Mouse (Mus musculus) CD8-positive naive resting alpha-beta T cell, adult 57 days (primary cell): Measurements from ENCODE around the gene Tut1. TPM values are rescaled to one million over a fixed set of nuclear protein-coding genes. Genes with fewer than 3 reads are reported as not detected.

ENCODE experiments used
- total RNA-seq: library from RNA; stranded (reverse); gene quantifications from one replicate; pipeline ENCODE4 v1.2.4, GENCODE M21; 2023

Tut1 gene
- 42.6 TPM for total RNA-seq

DNA sequence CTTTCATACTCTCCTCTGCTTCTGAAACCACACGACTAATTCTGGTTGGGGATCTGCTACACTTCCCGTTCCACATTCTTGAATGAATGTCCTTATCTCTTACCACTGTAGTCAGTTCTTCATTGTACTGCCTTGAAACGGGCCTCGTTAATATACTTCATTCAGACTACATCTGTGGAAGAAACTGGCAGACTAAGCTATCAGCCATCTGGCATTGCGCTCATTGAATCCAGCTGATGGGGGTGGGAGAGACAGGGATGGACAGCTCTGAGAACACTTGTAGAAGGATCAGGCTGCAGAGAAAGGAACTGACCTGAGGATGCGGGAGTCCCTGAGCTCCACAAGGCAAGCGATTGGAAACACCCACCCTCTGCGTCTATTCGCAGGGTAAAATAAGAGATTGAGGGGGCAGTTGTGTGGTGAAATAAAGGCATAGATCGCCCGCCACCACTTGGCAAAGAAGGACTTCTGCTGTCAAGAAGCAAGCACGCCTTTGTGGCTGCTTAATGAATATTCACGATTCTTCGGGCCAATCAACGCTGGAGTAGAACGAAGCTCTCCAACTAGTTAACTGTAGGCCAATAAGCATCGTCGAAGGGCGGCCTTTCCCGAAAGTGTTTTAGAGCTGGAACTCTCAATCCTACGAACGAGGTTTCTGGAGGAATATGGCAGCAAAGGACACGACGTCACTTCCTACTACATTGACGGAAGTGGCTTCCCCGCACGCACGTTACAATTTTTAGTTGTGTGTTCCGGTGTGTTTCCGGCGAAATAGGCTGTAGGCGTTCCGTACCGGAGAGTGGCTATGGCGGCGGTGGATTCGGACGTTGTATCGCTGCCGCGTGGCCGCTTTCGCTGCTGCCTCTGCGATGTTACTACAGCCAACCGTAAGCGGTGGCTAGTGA is at the start of gene Tut1:
TSS of gene Tut1 (plus strand) at position 713 of the 905 bp plus-strand sequence.

GRCm38 (mm10) chr19:8920073-8920736 is 33.4 kb upstream of the Tut1 start, which contains the start of gene B3gat3:
Gene B3gat3, plus strand, starts transcription at chr19:8920374.

DNA sequence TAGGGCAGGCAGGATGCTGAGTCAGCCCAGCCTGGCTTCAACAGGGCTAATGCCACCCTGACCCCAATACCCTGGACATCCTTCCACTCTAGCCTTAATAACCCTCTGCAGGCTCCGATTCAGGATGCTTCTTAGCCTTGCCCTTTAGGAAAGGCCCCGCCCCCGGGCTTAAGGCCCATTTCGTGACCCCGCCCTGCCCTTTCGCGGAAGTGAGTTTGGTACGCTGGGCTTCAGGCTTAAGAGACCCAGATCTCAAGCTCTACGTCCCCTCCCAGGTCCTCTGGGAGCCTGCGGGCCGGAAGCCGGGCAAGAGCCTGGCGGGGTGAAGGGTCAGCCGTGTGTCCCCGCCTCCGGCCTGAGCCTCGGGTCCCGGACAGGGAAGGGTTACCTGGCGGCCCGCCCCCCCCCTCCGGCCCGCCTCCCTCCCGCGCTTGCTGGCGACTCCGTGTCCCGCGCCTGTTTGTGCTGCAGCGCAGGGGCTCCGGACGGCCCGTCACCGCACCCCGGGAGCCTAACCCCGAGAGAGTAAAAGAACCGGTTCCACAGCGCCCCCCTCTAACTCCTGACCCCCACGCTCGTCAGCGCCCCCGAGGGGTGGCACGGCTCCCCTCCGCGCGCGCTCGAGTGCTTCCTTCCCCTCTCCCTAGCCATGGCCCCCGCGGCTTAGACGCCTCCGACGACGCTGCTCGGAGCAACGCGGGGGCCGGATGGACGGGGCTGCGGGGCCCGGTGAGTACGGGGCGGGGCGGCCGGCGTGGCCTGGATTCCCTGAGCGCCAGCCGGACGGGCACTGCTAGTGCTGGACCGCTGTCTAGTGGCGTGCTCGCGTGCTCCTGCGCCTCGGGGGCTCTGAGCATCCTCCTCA is 24.2 kb upstream of the Tut1 start, which contains the start of the genes Rom1 and Eml3:
TSS of gene Rom1 (minus strand) at position 133 of the 865 bp plus-strand sequence.
TSS of gene Eml3 (plus strand) at position 329 of the 865 bp plus-strand sequence.

GRCm38 (mm10) chr19:8941515-8942217 is 12.0 kb upstream of the Tut1 start, which contains the start of gene Mta2:
Gene Mta2, plus strand, starts transcription at chr19:8941875.

DNA sequence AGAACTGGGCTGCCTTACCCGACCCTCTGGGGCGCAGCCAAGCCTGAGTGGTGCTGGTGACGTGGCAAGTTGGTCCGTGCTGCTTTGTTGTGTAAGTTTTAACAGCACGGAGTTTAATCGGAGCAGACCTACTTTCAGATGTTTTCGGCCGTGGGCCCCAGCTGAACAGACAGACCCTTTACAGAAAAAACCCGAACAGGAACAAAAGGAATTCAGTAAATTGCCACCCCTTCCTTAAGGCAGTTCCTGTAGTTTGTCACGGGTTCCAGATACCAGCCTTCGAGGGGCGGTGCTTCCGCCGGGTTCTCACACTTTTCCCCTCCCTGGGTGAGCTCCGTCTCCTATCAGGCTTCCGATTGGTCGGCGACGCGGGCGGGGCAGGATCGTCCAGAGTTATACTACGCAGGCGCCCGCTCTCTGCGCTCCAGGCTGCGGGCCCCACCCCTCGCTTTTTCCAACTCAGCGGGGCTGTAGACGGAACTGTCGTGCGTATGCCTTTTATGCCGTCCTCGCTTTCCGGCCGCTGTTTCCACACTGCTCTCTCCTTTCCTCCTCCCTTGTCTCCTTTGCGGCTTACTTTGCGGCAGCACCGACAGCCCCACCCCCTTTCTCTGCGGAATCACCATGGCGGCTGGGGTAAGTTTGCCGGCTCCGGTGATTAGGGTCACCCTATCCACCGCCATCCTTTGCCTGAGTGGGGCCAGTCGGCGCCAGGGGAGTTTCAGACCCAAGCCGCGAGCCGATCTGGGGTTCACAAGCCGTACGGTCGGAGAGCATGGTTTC is 13.1 kb downstream of the Tut1 start, which contains the start of gene Eef1g:
TSS of gene Eef1g (plus strand) at position 452 of the 783 bp plus-strand sequence.

DNA sequence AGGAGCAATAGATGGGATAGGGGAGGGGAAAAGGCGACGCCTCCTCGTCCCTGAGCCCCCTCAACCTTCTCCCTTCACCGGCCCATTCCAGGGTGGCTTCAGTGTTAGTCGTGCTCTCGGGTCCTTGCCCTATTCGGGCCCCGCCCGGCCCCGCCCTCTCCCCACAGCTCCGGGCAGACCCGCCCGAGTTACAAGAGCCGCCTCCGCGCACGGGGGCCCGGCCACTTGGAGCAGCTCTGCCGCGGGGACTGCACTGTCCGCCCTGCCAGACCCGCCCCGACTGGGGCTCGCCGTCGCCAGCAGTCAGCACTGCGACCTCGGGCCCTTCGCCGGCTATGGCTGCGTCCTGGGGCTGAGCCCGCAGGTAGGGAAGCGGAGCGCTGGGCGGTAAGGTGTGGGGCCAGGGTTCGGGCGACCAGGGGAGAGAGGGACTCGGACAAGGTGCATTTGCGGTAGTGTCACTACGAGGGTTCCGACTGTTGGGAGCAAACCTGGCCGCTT is 35.5 kb downstream of the Tut1 start, which contains the start of gene Ahnak:
TSS of gene Ahnak (plus strand) at position 219 of the 501 bp plus-strand sequence.

Other genes with a start within 250 kb of the Tut1 start
- 222 TPM for gene Slc3a2, start 230.5 kb upstream of the Tut1 start, total RNA-seq
- gene Wdr74, start 218.0 kb upstream of the Tut1 start, total RNA-seq = 116 TPM
- gene 1700092M07Rik, start 213.1 kb upstream of the Tut1 start, total RNA-seq = 10.2 TPM
- 221 TPM for gene Stx5a, start 212.4 kb upstream of the Tut1 start, total RNA-seq
- gene Nxf1, start 196.8 kb upstream of the Tut1 start, total RNA-seq = 393 TPM
- 39.0 TPM for gene Tmem223, start 182.9 kb upstream of the Tut1 start, total RNA-seq
- 75.2 TPM for gene Tmem179b, start 179.4 kb upstream of the Tut1 start, total RNA-seq
- 10.3 TPM for gene Taf6l, start 167.4 kb upstream of the Tut1 start, total RNA-seq
- 59.8 TPM for gene Polr2g, start 155.3 kb upstream of the Tut1 start, total RNA-seq
- 0.58 TPM for gene Zbtb3, start 151.3 kb upstream of the Tut1 start, total RNA-seq
- 22.9 TPM for gene Ttc9c, start 134.5 kb upstream of the Tut1 start, total RNA-seq
- gene Hnrnpul2, start 133.8 kb upstream of the Tut1 start, total RNA-seq = 99.6 TPM
- gene AC129217.1, start 124.1 kb upstream of the Tut1 start, total RNA-seq = 16.8 TPM
- gene Bscl2, start 116.4 kb upstream of the Tut1 start, total RNA-seq = 41.8 TPM
- gene Gng3, start 114.7 kb upstream of the Tut1 start, total RNA-seq = not detected
- gene Lrrn4cl, start 103.1 kb upstream of the Tut1 start, total RNA-seq = 0.61 TPM
- 113 TPM for gene Ubxn1, start 82.4 kb upstream of the Tut1 start, total RNA-seq
- 31.5 TPM for gene Uqcc3, start 72.9 kb upstream of the Tut1 start, total RNA-seq
- gene Lbhd1, start 70.1 kb upstream of the Tut1 start, total RNA-seq = 9.4 TPM
- not detected for gene Gm49403, start 69.9 kb upstream of the Tut1 start, total RNA-seq
- 33.6 TPM for gene 1810009A15Rik, start 65.0 kb upstream of the Tut1 start, total RNA-seq
- gene Gm49416, start 64.9 kb upstream of the Tut1 start, total RNA-seq = 7.6 TPM
- 21.6 TPM for gene Ints5, start 60.8 kb upstream of the Tut1 start, total RNA-seq
- gene Ganab, start 55.8 kb upstream of the Tut1 start, total RNA-seq = 152 TPM
- gene B3gat3, start 33.5 kb upstream of the Tut1 start, total RNA-seq = 60.9 TPM
- 6.9 TPM for gene Rom1, start 24.5 kb upstream of the Tut1 start, total RNA-seq
- gene Eml3, start 24.3 kb upstream of the Tut1 start, total RNA-seq = 86.8 TPM
- gene Mta2, start 12.0 kb upstream of the Tut1 start, total RNA-seq = 164 TPM
- 614 TPM for gene Eef1g, start 13.2 kb downstream of the Tut1 start, total RNA-seq
- 120 TPM for gene Ahnak, start 35.4 kb downstream of the Tut1 start, total RNA-seq
- not detected for gene Scgb1a1, start 134.1 kb downstream of the Tut1 start, total RNA-seq
- 13.6 TPM for gene Asrgl1, start 181.8 kb downstream of the Tut1 start, total RNA-seq